Mouse (Mus musculus) heart, adult 11 months (tissue): Measurements from ENCODE around the gene Ube2i.
A peak's percentile ranks its signal among the peaks of the same experiment; 100 is the strongest.

Experiments used
- DNase-seq: peaks from one replicate; pipeline ENCODE4 v3.0.0; 2022

Gene Ube2i

GRCm38 (mm10) chr17:25274571-25275346 lies at the start of gene Ube2i:
Ube2i (minus strand) TSS chr17:25274622.
- no peak for DNase-seq

- no peak for DNase-seq
Measured at GRCm38 (mm10) chr17:25322930-25323329, 48.5 kb upstream of the Ube2i start.

- DNase-seq, result no peak
Measured at GRCm38 (mm10) chr17:25320819-25321218, 46.4 kb upstream of the Ube2i start.

GRCm38 (mm10) chr17:25318354-25318753 lies 43.9 kb upstream of the Ube2i start, which contains the start of gene Prss29:
Prss29 (plus strand) TSS chr17:25318654.
- DNase-seq, result no peak

- DNase-seq, result no peak
Measured at GRCm38 (mm10) chr17:25308346-25308745, 33.9 kb upstream of the Ube2i start, which contains the start of gene Prss28. Prss28 (plus strand) TSS chr17:25308646.

- no peak for DNase-seq
Measured at GRCm38 (mm10) chr17:25298094-25298493, 23.7 kb upstream of the Ube2i start, which contains the start of gene Prss34. Prss34 (plus strand) TSS chr17:25298394.

- DNase-seq, result no peak
Measured at GRCm38 (mm10) chr17:25294111-25294510, 19.7 kb upstream of the Ube2i start.

- DNase-seq, result no peak
Measured at GRCm38 (mm10) chr17:25293495-25293894, 19.1 kb upstream of the Ube2i start.

- peak; percentile 86 for DNase-seq
Measured at GRCm38 (mm10) chr17:25290411-25290810, 16.0 kb upstream of the Ube2i start.

- peak; percentile 88 for DNase-seq
Measured at GRCm38 (mm10) chr17:25288842-25289241, 14.4 kb upstream of the Ube2i start.

- peak; percentile 84 for DNase-seq
Measured at GRCm38 (mm10) chr17:25285033-25285432, 10.6 kb upstream of the Ube2i start.

- peak; percentile 97 for DNase-seq
Measured at GRCm38 (mm10) chr17:25282133-25282532, 7.7 kb upstream of the Ube2i start.

GRCm38 (mm10) chr17:25275833-25276232 lies 1.4 kb upstream of the Ube2i start:
- DNase-seq, result peak; percentile 71

- peak; percentile 100 for DNase-seq
Measured at GRCm38 (mm10) chr17:25273706-25274501, 518 bp downstream of the Ube2i start.

GRCm38 (mm10) chr17:25272951-25273705 lies 1.3 kb downstream of the Ube2i start:
- DNase-seq, result no peak

- peak; percentile 85 for DNase-seq
Measured at GRCm38 (mm10) chr17:25272326-25272725, 2.1 kb downstream of the Ube2i start.

GRCm38 (mm10) chr17:25270795-25271335 lies 3.6 kb downstream of the Ube2i start:
- DNase-seq, result no peak

GRCm38 (mm10) chr17:25264453-25264852 lies 10.0 kb downstream of the Ube2i start:
- peak; percentile 97 for DNase-seq

GRCm38 (mm10) chr17:25257804-25258261 lies 16.6 kb downstream of the Ube2i start:
- DNase-seq, result no peak

GRCm38 (mm10) chr17:25256140-25256754 lies 18.2 kb downstream of the Ube2i start, which contains the start of gene Baiap3:
Baiap3 (minus strand) TSS chr17:25256364.
- DNase-seq, result peak; percentile 86

- DNase-seq, result no peak
Measured at GRCm38 (mm10) chr17:25255110-25255509, 19.3 kb downstream of the Ube2i start.

GRCm38 (mm10) chr17:25253760-25254159 lies 20.7 kb downstream of the Ube2i start:
- no peak for DNase-seq
